Mouse (Mus musculus): ENCODE measurements at regions not wholly inside any gene's neighbourhood (a gene's known extent, or its start where the extent isn't known, plus 50 kb on each side); places are given as distances from the start of the nearest gene placed in this dataset.
"Not testable (repeated sequence)": the region's sequence is repeated elsewhere in the genome, so short reads cannot be mapped to it uniquely, and the experiment has no call there.

DNA sequence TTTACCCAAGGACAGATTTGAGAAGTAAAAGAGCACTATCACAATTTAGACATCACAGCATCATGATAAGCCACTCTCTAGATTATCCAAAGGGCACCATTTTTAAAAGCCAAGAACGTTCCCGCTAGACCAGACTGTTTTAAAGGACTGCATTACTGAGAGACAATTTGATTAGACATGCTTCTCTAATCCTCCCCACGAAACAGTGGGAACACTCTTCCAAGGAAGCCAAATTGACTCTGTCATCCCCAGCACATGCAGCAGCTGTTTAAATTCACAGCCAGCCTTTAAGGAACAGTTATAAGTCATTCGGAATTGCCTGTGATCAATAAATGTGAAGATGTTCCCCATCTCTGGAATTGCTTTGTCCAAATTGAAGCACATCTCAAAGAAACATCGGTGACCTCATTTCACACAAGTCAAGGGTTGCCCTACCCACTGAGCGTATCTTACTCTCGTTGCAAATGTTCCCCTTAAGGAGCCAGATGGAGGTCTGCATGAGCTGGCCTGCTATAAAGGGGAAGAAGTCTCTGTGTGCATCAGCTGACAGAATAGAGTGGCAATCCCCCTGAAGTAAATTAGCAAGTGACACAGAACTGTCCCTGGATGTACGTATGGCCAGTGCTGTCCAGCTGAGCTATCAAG lies 393.2 kb downstream of the Pid1 start:
- DNase-seq (ENCODE audit: low spot score): no peak
- Histone ChIP-seq H3K4me2 (replicated peaks; ENCODE audit: low read depth, low read length) (no peak overlapping the region), H3K27ac (ENCODE audit: low read depth, low read length) (0 out of 2 replicates have a peak overlapping the region, but pooled peaks have one; percentile 39), H3K9me3 (ENCODE audit: control insufficient read depth, low read length) (no peaks in the 10 kb centered on the region), H3K4me3 (ENCODE audit: low read depth, low read length) (no peak overlapping the region), H3K27me3 (ENCODE audit: control insufficient read depth, insufficient read depth, low read length) (no peaks in the 10 kb centered on the region), H3K4me1 (replicated peaks; ENCODE audit: control insufficient read depth, insufficient read depth, low read length) (no peaks in the 10 kb centered on the region), H3K9ac (ENCODE audit: low read depth, low read length) (no peak overlapping the region), H3K36me3 (ENCODE audit: control insufficient read depth, insufficient read depth, low read length) (no peaks in the 10 kb centered on the region)
- 64% methylated on average over 8 of the region's 8 CpGs for WGBS
- peak; percentile 45; the same call in 1 of the 2 replicates for ATAC-seq (ENCODE audit: low FRiP score)

DNA sequence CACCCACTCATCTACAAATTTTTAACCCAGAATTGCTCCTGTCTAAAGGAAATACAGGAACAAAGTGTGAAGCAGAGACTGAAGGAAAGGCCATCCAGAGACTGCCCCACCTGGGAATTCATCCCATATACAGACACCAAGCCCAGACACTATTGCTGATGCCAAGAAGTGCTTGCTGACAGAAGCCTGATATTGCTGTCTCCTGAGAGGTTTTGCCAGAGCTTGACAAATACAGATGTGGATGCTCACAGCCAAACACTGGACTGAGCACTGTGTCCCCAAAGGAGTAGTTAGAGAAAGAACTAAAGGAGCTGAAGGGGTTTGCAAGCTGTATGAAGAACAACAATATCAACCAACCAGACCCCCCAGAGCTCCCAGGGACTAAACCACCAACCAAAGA lies 399.3 kb downstream of the Pid1 start:
- DNase-seq (ENCODE audit: low spot score); H3K36me3 ChIP-seq (ENCODE audit: control insufficient read depth, insufficient read depth, low read length); H3K4me1 ChIP-seq (replicated peaks; ENCODE audit: control insufficient read depth, insufficient read depth, low read length); H3K27ac ChIP-seq (ENCODE audit: low read depth, low read length); H3K27me3 ChIP-seq (ENCODE audit: control insufficient read depth, insufficient read depth, low read length); H3K4me2 ChIP-seq (replicated peaks; ENCODE audit: low read depth, low read length); H3K9ac ChIP-seq (ENCODE audit: low read depth, low read length); H3K4me3 ChIP-seq (ENCODE audit: low read depth, low read length); ATAC-seq (ENCODE audit: low FRiP score); H3K9me3 ChIP-seq (ENCODE audit: control insufficient read depth, low read length): not testable (repeated sequence)

DNA sequence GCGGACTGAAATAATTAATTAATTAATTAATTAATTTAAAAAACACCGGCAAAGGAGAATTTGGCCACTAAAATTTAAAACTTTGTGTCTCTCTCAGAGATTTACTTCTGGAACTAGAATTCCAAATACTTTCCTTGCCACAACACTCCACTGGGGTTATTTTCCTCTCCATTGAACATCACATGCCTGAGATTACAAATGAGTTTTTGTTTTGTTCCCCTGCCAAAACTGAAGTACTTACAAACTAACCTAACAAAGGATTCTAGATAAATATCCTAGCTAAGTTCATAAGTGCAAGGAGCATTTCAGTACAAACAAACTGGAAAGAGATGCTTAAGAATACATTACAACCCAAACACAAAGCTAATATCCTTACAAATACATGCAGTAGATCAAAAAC lies 402.2 kb downstream of the Pid1 start:
- Histone ChIP-seq H3K4me2 (replicated peaks; ENCODE audit: low read depth, low read length) (no peak overlapping the region), H3K9ac (ENCODE audit: low read depth, low read length) (no peak overlapping the region), H3K4me1 (replicated peaks; ENCODE audit: control insufficient read depth, insufficient read depth, low read length) (no peaks in the 10 kb centered on the region), H3K4me3 (ENCODE audit: low read depth, low read length) (no peak overlapping the region), H3K36me3 (ENCODE audit: control insufficient read depth, insufficient read depth, low read length) (no peaks in the 10 kb centered on the region), H3K27ac (ENCODE audit: low read depth, low read length) (no peak overlapping the region), H3K9me3 (ENCODE audit: control insufficient read depth, low read length) (no peaks in the 10 kb centered on the region), H3K27me3 (ENCODE audit: control insufficient read depth, insufficient read depth, low read length) (no peaks in the 10 kb centered on the region)
- no peak for DNase-seq (ENCODE audit: low spot score)
- 87% methylated on average over 2 of the region's 2 CpGs for WGBS
- ATAC-seq (ENCODE audit: low FRiP score): no peak

DNA sequence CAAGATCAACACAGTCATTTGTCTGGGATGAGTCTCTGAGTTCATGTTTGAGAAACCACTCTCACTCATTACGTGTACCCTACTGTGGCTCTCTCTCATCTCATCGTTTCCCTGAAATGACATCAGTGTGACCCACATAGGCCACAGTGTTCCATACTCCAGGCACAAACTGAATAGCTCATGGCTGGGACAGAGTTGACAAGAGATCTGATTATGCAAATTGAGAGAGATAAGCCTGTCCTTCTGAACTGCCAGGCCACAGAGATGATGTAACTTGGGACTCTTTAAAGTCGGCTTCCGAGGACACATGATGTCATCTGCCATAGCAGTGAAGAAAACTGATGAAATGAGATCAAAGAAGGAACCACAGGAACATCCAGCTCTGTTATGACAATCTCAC lies 404.2 kb downstream of the Pid1 start:
- 78% methylated on average over 4 of the region's 4 CpGs for WGBS

DNA sequence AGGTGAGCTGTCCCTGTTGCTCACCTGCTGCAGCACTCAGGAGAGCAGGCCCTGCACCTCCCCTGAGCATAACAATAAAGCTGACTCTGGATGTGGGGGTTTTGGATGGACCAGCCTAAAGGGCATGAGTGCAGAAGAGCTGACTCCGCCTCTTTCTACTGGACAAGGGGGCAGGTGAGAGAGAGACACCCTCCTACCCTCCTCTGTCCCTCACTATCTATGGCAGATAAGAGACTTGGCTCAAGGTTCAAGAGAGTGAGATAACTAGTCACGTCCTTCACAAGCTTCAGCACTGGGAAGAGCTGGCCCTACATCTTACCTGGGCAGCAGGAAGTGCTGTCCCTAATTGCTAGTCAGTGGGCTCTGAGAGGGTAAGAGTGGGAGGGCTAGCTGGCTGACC lies 441.1 kb downstream of the Pid1 start:
- no peaks in the 10 kb centered on the region for H3K27me3 ChIP-seq (ENCODE audit: control insufficient read depth, insufficient read depth, low read length)
- H3K27ac ChIP-seq (ENCODE audit: low read depth, low read length): no peak overlapping the region
- DNase-seq (ENCODE audit: low spot score): no peak
- no peaks in the 10 kb centered on the region for H3K4me1 ChIP-seq (replicated peaks; ENCODE audit: control insufficient read depth, insufficient read depth, low read length)
- H3K36me3 ChIP-seq (ENCODE audit: control insufficient read depth, insufficient read depth, low read length): no peaks in the 10 kb centered on the region
- ATAC-seq (ENCODE audit: low FRiP score): no peak
- H3K4me2 ChIP-seq (replicated peaks; ENCODE audit: low read depth, low read length): no peak overlapping the region
- no peaks in the 10 kb centered on the region for H3K9me3 ChIP-seq (ENCODE audit: control insufficient read depth, low read length)
- no peak overlapping the region for H3K4me3 ChIP-seq (ENCODE audit: low read depth, low read length)
- no peak overlapping the region for H3K9ac ChIP-seq (ENCODE audit: low read depth, low read length)
- WGBS: 93% methylated on average over 2 of the region's 2 CpGs

More for the DNA sequence above, 404.2 kb downstream of the Pid1 start:
- Histone ChIP-seq H3K36me3 (ENCODE audit: control insufficient read depth, insufficient read depth, low read length) (no peaks in the 10 kb centered on the region), H3K4me1 (replicated peaks; ENCODE audit: control insufficient read depth, insufficient read depth, low read length) (no peaks in the 10 kb centered on the region), H3K9ac (ENCODE audit: low read depth, low read length) (no peak overlapping the region), H3K4me2 (replicated peaks; ENCODE audit: low read depth, low read length) (no peak overlapping the region), H3K9me3 (ENCODE audit: control insufficient read depth, low read length) (no peaks in the 10 kb centered on the region), H3K27ac (ENCODE audit: low read depth, low read length) (no peak overlapping the region), H3K4me3 (ENCODE audit: low read depth, low read length) (no peak overlapping the region), H3K27me3 (ENCODE audit: control insufficient read depth, insufficient read depth, low read length) (no peaks in the 10 kb centered on the region)
- DNase-seq (ENCODE audit: low spot score) (no peak), ATAC-seq (ENCODE audit: low FRiP score) (no peak)

DNA sequence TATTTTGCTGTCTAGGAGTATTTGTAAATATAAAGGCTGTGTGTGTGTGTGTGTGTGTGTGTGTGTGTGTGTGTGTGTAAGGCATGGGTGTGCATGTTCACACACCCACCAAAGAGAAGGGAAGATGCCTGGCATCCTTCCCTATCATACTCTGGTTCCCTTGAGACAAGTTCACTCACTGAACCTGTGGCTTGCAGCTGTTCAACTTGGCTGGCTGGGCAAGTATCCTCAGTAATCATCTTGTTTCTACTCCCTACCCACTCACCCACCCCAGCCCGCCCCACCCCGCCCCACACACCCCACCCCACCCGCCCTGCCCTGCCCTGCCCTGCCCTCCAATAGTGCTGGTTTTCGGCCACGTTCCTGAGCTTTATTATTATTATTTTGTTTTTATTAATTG lies 448.5 kb downstream of the Pid1 start:
- WGBS: 100% methylated on average over 3 of the region's 5 CpGs
- H3K27ac ChIP-seq (ENCODE audit: low read depth, low read length): no peak overlapping the region
- no peak for ATAC-seq (ENCODE audit: low FRiP score)

DNA sequence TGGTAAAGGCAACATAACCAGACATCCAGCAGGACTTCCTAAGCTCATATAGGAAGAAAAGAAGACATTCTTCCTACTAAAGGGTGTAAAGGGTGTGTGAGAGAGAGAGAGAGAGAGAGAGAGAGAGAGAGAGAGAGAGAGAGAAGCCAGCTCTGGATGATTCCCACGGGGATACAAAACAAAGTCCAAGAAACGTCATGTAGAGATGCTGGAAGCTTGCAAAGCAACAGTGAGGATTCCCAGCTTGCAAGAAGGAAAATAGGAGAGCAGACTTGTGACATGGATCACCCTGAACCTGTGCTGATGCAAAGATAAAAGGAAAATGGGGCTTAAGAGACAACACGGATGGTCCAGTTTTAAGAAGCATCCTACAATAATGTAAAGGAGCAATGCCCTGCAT lies 456.6 kb downstream of the Pid1 start:
- Histone ChIP-seq H3K4me2 (replicated peaks; ENCODE audit: low read depth, low read length) (no peak overlapping the region), H3K4me1 (replicated peaks; ENCODE audit: control insufficient read depth, insufficient read depth, low read length) (no peaks in the 10 kb centered on the region), H3K27me3 (ENCODE audit: control insufficient read depth, insufficient read depth, low read length) (no peaks in the 10 kb centered on the region), H3K27ac (ENCODE audit: low read depth, low read length) (no peak overlapping the region), H3K4me3 (ENCODE audit: low read depth, low read length) (no peak overlapping the region), H3K36me3 (ENCODE audit: control insufficient read depth, insufficient read depth, low read length) (no peaks in the 10 kb centered on the region), H3K9ac (ENCODE audit: low read depth, low read length) (no peak overlapping the region), H3K9me3 (ENCODE audit: control insufficient read depth, low read length) (no peaks in the 10 kb centered on the region)
- WGBS: 57% methylated on average over 3 of the region's 3 CpGs
- ATAC-seq (ENCODE audit: low FRiP score) (no peak), DNase-seq (ENCODE audit: low spot score) (no peak)

More for the DNA sequence above, 448.5 kb downstream of the Pid1 start:
- DNase-seq (ENCODE audit: low spot score): no peak
- Histone ChIP-seq H3K4me1 (replicated peaks; ENCODE audit: control insufficient read depth, insufficient read depth, low read length) (no peaks in the 10 kb centered on the region), H3K4me3 (ENCODE audit: low read depth, low read length) (no peak overlapping the region), H3K4me2 (replicated peaks; ENCODE audit: low read depth, low read length) (no peak overlapping the region), H3K27me3 (ENCODE audit: control insufficient read depth, insufficient read depth, low read length) (no peaks in the 10 kb centered on the region), H3K9me3 (ENCODE audit: control insufficient read depth, low read length) (no peaks in the 10 kb centered on the region), H3K36me3 (ENCODE audit: control insufficient read depth, insufficient read depth, low read length) (no peaks in the 10 kb centered on the region), H3K9ac (ENCODE audit: low read depth, low read length) (no peak overlapping the region)

DNA sequence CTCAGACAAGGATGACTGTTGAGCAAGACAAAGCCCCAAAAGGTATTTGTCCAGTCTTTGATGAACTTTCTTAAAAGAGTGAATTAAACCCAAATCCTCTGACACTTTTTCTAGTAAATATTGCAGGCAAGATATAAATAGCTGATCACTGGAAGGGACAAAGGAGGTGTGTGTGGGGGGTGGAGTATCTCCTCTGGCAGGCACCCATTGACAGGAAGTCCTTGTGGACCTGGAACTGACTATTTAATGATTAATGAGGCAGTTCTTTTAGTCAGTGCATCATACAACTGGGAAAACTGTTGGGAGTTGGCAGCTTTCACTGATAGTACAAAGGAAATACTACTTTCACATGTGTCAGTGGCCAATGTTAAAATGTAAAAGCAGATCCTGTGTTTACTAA lies 457.1 kb downstream of the Pid1 start:
- Histone ChIP-seq H3K4me1 (replicated peaks; ENCODE audit: control insufficient read depth, insufficient read depth, low read length) (no peaks in the 10 kb centered on the region), H3K36me3 (ENCODE audit: control insufficient read depth, insufficient read depth, low read length) (no peaks in the 10 kb centered on the region), H3K4me3 (ENCODE audit: low read depth, low read length) (no peak overlapping the region), H3K9me3 (ENCODE audit: control insufficient read depth, low read length) (no peaks in the 10 kb centered on the region), H3K4me2 (replicated peaks; ENCODE audit: low read depth, low read length) (no peak overlapping the region), H3K27ac (ENCODE audit: low read depth, low read length) (no peak overlapping the region), H3K9ac (ENCODE audit: low read depth, low read length) (no peak overlapping the region), H3K27me3 (ENCODE audit: control insufficient read depth, insufficient read depth, low read length) (no peaks in the 10 kb centered on the region)
- ATAC-seq (ENCODE audit: low FRiP score) (no peak), DNase-seq (ENCODE audit: low spot score) (no peak)

DNA sequence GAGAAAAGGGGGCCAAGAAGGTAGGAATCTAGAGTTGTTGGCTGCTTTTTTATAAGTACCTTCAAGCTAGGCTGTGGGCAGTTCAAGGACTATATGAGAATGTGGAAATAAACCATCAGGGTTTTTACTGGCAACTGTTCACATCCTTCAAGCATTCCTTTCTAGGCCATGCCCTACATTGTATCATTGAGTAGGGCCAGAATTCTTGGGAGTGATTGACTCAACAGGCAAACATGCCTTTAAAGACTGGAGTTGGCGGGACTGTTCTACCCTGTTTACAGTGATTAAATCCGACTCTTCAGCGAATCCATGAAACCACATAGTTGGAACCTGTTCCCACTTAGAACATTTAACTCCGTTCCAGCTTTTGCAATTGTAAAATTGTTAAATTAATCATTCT lies 463.8 kb downstream of the Pid1 start:
- no peaks in the 10 kb centered on the region for H3K27me3 ChIP-seq (ENCODE audit: control insufficient read depth, insufficient read depth, low read length)
- no peak overlapping the region for H3K4me2 ChIP-seq (replicated peaks; ENCODE audit: low read depth, low read length)
- no peak overlapping the region for H3K9ac ChIP-seq (ENCODE audit: low read depth, low read length)
- 89% methylated on average over 4 of the region's 4 CpGs for WGBS
- H3K36me3 ChIP-seq (ENCODE audit: control insufficient read depth, insufficient read depth, low read length): no peaks in the 10 kb centered on the region
- H3K4me1 ChIP-seq (replicated peaks; ENCODE audit: control insufficient read depth, insufficient read depth, low read length): no peaks in the 10 kb centered on the region
- H3K4me3 ChIP-seq (ENCODE audit: low read depth, low read length): no peak overlapping the region
- H3K9me3 ChIP-seq (ENCODE audit: control insufficient read depth, low read length): no peaks in the 10 kb centered on the region
- ATAC-seq (ENCODE audit: low FRiP score): no peak
- no peak for DNase-seq (ENCODE audit: low spot score)
- no peak overlapping the region for H3K27ac ChIP-seq (ENCODE audit: low read depth, low read length)

All from hindbrain, embryonic 11.5 days (tissue).